Mouse (Mus musculus) megakaryocyte, embryonic 14.5 days (primary cell): ENCODE data around the gene Glipr1.
"Not testable (repeated sequence)": the region's sequence is repeated elsewhere in the genome, so short reads cannot be mapped to it uniquely, and the experiment has no call there.

Source experiments
- FLI1 ChIP-seq: IDR thresholded peaks from 2 replicates; pipeline ENCODE4 v1.6.1; 2012; ENCODE audit warnings: low read length, inconsistent platforms, mixed read lengths
- GATA1 ChIP-seq: IDR thresholded peaks from 3 replicates; pipeline ENCODE4 v1.6.1; 2012; ENCODE audit warnings: mixed read lengths, low read length, inconsistent platforms, borderline replicate concordance

GRCm38 (mm10) chr10:112009511-112009910 lies 7.1 kb upstream of the Glipr1 start:
- not testable (repeated sequence) for TF ChIP-seq GATA1, FLI1
